Mouse (Mus musculus) ES-E14 (cell line): Measurements from ENCODE around the gene Dock10.

Experiments
- CHD2 ChIP-seq: IDR thresholded peaks from 2 replicates; pipeline ENCODE4 v1.6.1; 2014; ENCODE audit warnings: mild to moderate bottlenecking, low read depth, low read length, inconsistent platforms
- ZC3H11A ChIP-seq: IDR thresholded peaks from 2 replicates; pipeline ENCODE4 v1.6.1; 2012; ENCODE audit warnings: low read depth, mild to moderate bottlenecking, inconsistent platforms, low read length, borderline replicate concordance

- TF ChIP-seq ZC3H11A = no peak
- TF ChIP-seq CHD2 = no peak
Measured at GRCm38 (mm10) chr1:80757977-80758797, at the start of gene Dock10.
